Mouse (Mus musculus) embryonic fibroblast, embryonic 13.5 days (primary cell): Measurements from ENCODE around the gene Lyrm9.

Source experiments
- CTCF ChIP-seq: IDR thresholded peaks from 2 replicates; pipeline ENCODE4 v1.5.1; 2011; ENCODE audit warnings: mild to moderate bottlenecking, control low read depth, low read length, moderate library complexity, borderline replicate concordance; ENCODE audit not compliant: insufficient read depth
- POLR2A ChIP-seq: IDR thresholded peaks from 2 replicates; pipeline ENCODE4 v1.6.1; 2011; ENCODE audit warnings: low read depth, mild to moderate bottlenecking, control low read depth, low read length, moderate library complexity

- TF ChIP-seq CTCF (no peak), POLR2A (no peak)
These were observed 46.4 kb upstream of the Lyrm9 start for GRCm38 (mm10) chr11:78780002-78780401.
